Mouse (Mus musculus) heart, embryonic 14.5 days (tissue): ENCODE results near the gene P2rx4. TPM values are rescaled to one million over a fixed set of nuclear protein-coding genes. Genes with fewer than 3 reads are reported as not detected.

ENCODE experiments used
- ATAC-seq: fragments of 200-750 bp; cut with Nextera tagmentation; 2 replicates; pipeline ENCODE4 v1.8.0; 2017; ENCODE audit warnings: low read depth, moderate TSS enrichment; ENCODE audit not compliant: insufficient number of reproducible peaks, insufficient read depth, low FRiP score
- H3K27ac ChIP-seq, 2 experiments: fragments of 200-500 bp in 1 of 2; fragments of 300-500 bp in 1 of 2; sonication (generic) in 1 of 2; replicated peaks in 1 of 2; 2 replicates each; pipeline ENCODE4 v1.5.1; 2012 to 2014; ENCODE audit warnings: low read depth in 2 of 2, low read length in 2 of 2, control low read depth in 1 of 2, mild to moderate bottlenecking in 1 of 2, mixed read lengths in 1 of 2; ENCODE audit not compliant: control insufficient read depth in 1 of 2, insufficient read depth in 1 of 2
- H3K27me3 ChIP-seq: fragments of 300-500 bp; sonication (generic); 2 replicates; pipeline ENCODE4 v1.6.1; 2014; ENCODE audit warnings: mild to moderate bottlenecking, low read length, control low read depth; ENCODE audit not compliant: control insufficient read depth, insufficient read depth
- H3K36me3 ChIP-seq: fragments of 300-500 bp; sonication (generic); 2 replicates; pipeline ENCODE4 v1.6.1; 2014; ENCODE audit warnings: mild to moderate bottlenecking, control low read depth, low read length, mixed read lengths; ENCODE audit not compliant: control insufficient read depth, insufficient read depth
- H3K4me1 ChIP-seq, 2 experiments: fragments of 200-500 bp in 1 of 2; fragments of 300-500 bp in 1 of 2; sonication (generic) in 1 of 2; 2 replicates each; pipeline ENCODE4 v1.6.1; 2012 to 2014; ENCODE audit warnings: low read length in 2 of 2, control low read depth in 1 of 2, mixed read lengths in 1 of 2; ENCODE audit not compliant: control insufficient read depth in 2 of 2, insufficient read depth in 2 of 2
- H3K4me2 ChIP-seq: fragments of 300-500 bp; sonication (generic); 2 replicates; pipeline ENCODE4 v1.6.1; 2014; ENCODE audit warnings: mild to moderate bottlenecking, low read length
- H3K4me3 ChIP-seq, 2 experiments: fragments of 200-500 bp in 1 of 2; fragments of 300-500 bp in 1 of 2; sonication (generic) in 1 of 2; 2 replicates each; pipeline ENCODE4 v1.5.1; 2012 to 2014; ENCODE audit warnings: low read length in 2 of 2, mild to moderate bottlenecking in 2 of 2, control low read depth in 1 of 2, low read depth in 1 of 2, moderate library complexity in 1 of 2; ENCODE audit not compliant: control insufficient read depth in 1 of 2, insufficient read depth in 1 of 2
- H3K9ac ChIP-seq: fragments of 300-500 bp; sonication (generic); 2 replicates; pipeline ENCODE4 v1.6.1; 2014; ENCODE audit warnings: mild to moderate bottlenecking, low read length
- H3K9me3 ChIP-seq: fragments of 300-500 bp; sonication (generic); 2 replicates; pipeline ENCODE4 v1.6.1; 2016; ENCODE audit warnings: low read length, control low read depth; ENCODE audit not compliant: control insufficient read depth
- WGBS: fragments of 180-500 bp; shearing (Covaris S2); extraction: QIAGEN DNeasy Blood & Tissue Kit; methylation state at CpG from one replicate; pipeline ENCODE4 v1.1.7; 2014; 5-methylcytosine and 5-hydroxymethylcytosine counted together
- polyA plus RNA-seq: library from polyadenylated mRNA; unstranded; fragments of >200 nt; fragmentation: Nextera tagmentation; extraction: Ambion mirVana; gene quantifications from 2 replicates; pipeline ENCODE4 v1.2.1, GENCODE M21; 2014

The P2rx4 gene
- polyA plus RNA-seq, 1 experiment from 2014 or later = 17.9 TPM

DNA sequence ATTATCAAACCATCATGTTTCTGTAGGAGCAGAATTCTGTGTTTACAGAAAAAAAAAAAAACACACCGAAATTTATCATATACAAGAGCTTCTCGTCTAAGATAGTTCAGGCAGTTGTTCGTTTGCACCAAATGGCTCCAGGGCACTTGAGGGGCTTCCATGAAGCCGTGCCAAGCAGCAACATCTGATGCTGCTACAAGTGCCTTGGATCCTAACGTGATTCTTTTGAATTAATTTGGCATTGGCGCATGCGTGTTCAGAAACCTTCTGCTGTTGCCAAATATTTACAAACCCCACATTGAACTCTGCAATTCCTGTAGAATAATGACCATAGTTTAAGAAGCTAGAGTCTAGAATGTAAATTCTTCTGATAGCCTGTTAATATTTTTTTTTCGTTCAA is 11.8 kb upstream of the P2rx4 start:
- no peak overlapping the region for H3K4me3 ChIP-seq
- WGBS = 88% methylated on average over 8 of the region's 8 CpGs
- ATAC-seq = no peak
- H3K4me1 ChIP-seq = peaks cover 3 to 7% of the 10 kb centered on the region in 2 experiments; a peak in 2 of 4 replicates
- no peak overlapping the region for H3K9ac ChIP-seq
- no peak overlapping the region for H3K4me2 ChIP-seq
- no peaks in the 10 kb centered on the region for H3K9me3 ChIP-seq
- H3K36me3 ChIP-seq = no peaks in the 10 kb centered on the region
- no peaks in the 10 kb centered on the region for H3K27me3 ChIP-seq
- H3K27ac ChIP-seq = no peak overlapping the region

DNA sequence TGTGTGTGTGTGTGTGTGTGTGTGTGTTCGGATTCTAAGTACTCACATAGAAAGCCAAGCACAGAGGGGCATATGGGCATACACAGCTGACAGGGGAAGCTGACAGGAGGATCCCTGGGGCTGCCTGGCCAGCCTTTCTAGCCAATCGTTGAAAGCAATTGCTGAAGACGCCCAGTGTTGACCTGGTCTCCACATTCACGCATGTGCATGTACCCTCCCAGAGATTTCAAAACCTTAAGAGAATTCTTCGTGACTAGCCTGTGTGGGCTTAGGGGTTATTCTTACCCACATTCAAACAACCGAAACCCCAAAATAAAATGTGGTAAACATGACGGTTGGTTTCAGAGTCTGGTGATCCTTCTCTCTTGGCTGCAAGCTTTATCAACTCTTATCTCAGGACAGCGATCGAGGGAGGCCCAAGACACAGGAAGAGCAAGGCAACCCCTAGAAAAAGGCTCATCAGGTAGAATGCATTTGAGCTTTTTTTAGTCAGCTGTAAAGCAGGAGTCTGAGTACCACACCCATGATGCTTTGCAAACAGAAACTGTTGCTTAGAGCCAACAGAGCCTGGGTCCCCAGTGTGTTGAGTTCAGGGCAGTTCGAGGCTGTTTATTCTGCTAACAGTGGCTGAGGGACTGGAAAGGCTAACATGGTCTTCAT is 9.2 kb upstream of the P2rx4 start:
- no peak overlapping the region for H3K4me3 ChIP-seq
- no peaks in the 10 kb centered on the region for H3K27me3 ChIP-seq
- ATAC-seq = no peak
- no peaks in the 10 kb centered on the region for H3K9me3 ChIP-seq
- H3K27ac ChIP-seq = no peak overlapping the region
- peaks cover 3 to 7% of the 10 kb centered on the region in 2 experiments; a peak in 2 of 4 replicates for H3K4me1 ChIP-seq
- no peak overlapping the region for H3K4me2 ChIP-seq
- WGBS = 59% methylated on average over 10 of the region's 10 CpGs
- no peak overlapping the region for H3K9ac ChIP-seq
- H3K36me3 ChIP-seq = no peaks in the 10 kb centered on the region

DNA sequence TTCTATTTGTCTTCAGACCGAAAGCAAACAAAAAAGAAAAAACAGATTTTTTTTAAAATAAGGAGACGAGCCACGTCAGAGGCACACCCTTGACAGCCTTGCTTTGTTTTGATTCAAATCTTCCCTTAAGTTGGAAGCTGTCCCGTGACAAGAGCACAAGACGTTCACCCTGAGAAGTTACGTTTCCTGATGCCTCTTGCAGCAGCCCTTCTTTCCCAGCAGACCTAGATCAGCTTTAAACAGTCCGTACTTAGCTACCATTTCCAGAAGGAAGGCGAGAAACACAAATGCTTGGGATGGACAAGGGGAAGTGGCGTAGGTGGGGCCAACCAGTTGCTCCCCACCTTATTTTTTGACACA is 8.7 kb upstream of the P2rx4 start:
- no peaks in the 10 kb centered on the region for H3K27me3 ChIP-seq
- H3K36me3 ChIP-seq = no peaks in the 10 kb centered on the region
- WGBS = 71% methylated on average over 9 of the region's 9 CpGs
- H3K4me3 ChIP-seq = no peak overlapping the region
- H3K9ac ChIP-seq = no peak overlapping the region
- no peak overlapping the region for H3K4me2 ChIP-seq
- H3K9me3 ChIP-seq = no peaks in the 10 kb centered on the region
- H3K27ac ChIP-seq = no peak overlapping the region
- H3K4me1 ChIP-seq = peaks cover 0 to 2% of the 10 kb centered on the region in 2 experiments; a peak in 1 of 4 replicates
- ATAC-seq = no peak

DNA sequence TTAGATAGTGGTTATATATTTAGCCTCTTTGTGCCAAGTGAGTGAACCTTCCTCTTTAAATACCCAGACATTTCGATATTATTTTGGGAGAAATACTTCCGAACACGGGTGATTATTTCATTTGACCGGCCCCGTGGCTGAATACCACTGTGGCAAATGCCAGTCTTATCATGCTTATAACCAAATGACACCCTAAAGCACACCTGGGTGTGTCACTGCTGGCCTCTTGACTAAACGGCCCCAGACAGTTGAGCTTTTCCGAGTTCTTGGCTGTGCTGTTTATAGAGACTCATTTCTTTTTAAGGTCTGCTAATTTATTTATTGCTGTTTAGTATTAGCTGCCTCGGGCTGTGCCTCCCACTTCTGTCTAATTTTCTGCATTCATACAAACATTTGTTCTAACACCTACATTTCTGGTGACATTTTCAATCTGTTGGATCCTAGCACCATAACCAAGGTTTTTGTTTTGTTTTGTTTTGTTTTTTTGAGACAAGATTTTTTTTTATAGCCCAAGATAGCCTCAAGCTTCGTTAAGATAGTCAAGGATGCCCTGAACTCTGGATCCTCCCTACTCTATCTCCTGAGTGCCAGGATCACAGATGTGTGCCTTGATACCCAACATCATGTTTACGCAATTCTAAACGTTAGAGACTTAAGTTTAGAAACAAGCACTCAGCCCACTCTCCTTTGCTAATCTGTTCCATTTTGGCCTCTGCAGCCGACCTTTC is 7.1 kb upstream of the P2rx4 start:
- Histone ChIP-seq H3K27ac (no peak overlapping the region), H3K4me1 (no peaks in the 10 kb centered on the region), H3K9me3 (no peaks in the 10 kb centered on the region), H3K4me3 (no peak overlapping the region), H3K27me3 (no peaks in the 10 kb centered on the region), H3K36me3 (no peaks in the 10 kb centered on the region), H3K9ac (no peak overlapping the region), H3K4me2 (no peak overlapping the region)
- no peak for ATAC-seq
- 65% methylated on average over 12 of the region's 12 CpGs for WGBS

DNA sequence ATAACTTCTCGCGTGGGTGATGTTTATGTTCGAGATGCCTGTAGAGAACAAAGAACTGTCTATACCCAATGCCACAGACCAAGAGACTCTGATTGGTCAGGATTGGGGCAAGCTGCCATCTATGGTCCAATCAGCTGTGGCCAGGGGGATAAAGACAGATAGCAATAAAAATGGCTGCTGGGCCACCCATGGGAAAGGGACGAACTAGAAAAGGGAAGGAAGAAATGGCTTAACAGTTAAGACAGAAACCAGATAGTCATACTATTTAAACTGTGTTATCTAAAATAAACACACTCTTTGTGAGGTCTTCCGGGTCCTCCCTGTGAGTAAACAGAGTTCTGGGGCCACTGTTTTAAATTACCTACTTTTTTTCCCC is 6.5 kb upstream of the P2rx4 start:
- Histone ChIP-seq H3K4me2 (no peak overlapping the region), H3K36me3 (no peaks in the 10 kb centered on the region), H3K27me3 (no peaks in the 10 kb centered on the region), H3K27ac (no peak overlapping the region), H3K4me1 (no peaks in the 10 kb centered on the region), H3K4me3 (no peak overlapping the region), H3K9ac (no peak overlapping the region), H3K9me3 (no peaks in the 10 kb centered on the region)
- WGBS = 40% methylated on average over 5 of the region's 5 CpGs
- ATAC-seq = no peak

DNA sequence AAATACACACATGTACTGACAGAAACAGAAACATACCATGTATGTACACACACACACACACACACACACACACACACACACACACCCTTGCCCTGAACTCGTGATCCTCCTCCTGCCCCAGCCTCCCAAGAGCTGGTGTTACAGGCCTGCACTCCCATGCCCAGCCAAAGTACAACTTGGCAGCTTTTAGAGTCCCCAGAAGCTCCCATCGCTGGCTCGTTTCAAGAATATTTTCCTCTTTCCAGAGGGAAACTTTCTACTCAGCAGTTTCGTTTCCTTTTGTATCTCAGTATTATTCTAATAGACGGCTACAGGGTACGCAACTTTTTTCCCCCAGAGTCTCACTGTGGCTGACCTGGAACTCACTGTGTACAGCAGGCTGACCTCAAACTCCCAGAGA is 5.2 kb upstream of the P2rx4 start:
- no peak overlapping the region for H3K4me3 ChIP-seq
- H3K27ac ChIP-seq = no peak overlapping the region
- no peak overlapping the region for H3K4me2 ChIP-seq
- no peak overlapping the region for H3K9ac ChIP-seq
- no peaks in the 10 kb centered on the region for H3K36me3 ChIP-seq
- H3K27me3 ChIP-seq = no peaks in the 10 kb centered on the region
- 68% methylated on average over 6 of the region's 6 CpGs for WGBS
- no peaks in the 10 kb centered on the region for H3K9me3 ChIP-seq
- ATAC-seq = no peak
- peaks cover 5 to 9% of the 10 kb centered on the region in 2 experiments for H3K4me1 ChIP-seq

DNA sequence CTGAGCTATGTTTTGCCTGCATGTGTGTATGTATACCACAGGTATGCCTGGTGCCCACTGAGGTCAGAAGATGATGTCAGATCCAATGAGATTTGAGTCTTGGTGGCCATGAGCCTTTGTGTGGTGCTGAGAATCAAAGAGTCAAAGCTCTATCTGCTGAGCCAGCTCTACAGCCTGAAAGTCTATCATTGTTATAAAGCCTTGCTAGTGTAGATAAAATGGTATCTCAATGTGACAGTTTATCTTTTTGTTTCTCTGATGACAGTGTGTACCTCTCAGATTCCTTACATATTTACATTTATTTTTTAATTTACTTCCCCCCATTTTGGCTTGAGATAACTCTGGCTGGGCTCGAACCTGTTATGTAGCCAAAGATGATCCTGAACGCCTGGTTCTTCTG is 3.8 kb upstream of the P2rx4 start:
- WGBS = 81% methylated on average over 2 of the region's 2 CpGs
- Histone ChIP-seq H3K27me3 (no peaks in the 10 kb centered on the region), H3K4me1 (peaks cover 5 to 11% of the 10 kb centered on the region in 2 experiments), H3K9ac (no peak overlapping the region), H3K4me3 (no peak overlapping the region), H3K36me3 (no peaks in the 10 kb centered on the region), H3K9me3 (no peaks in the 10 kb centered on the region), H3K27ac (no peak overlapping the region), H3K4me2 (no peak overlapping the region)
- ATAC-seq = no peak

DNA sequence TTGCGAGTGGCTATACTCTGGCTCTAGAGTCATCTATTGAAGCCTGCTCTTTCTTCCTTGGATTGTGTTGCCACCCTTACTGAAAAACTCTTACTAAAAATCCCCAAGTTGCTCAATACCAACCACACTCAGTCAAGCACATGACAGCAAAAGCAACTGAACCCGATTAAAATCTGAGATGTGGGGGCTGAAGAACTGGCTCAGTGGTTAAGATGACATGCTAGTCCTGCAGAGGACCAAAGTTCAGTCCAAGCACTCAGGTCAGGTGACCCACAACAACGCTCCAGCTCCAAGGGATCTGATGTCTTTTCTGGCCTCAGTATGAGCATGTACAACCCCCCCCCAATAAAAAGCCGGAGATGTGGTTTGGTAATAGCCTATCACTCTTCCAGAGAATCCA is 2.8 kb upstream of the P2rx4 start:
- no peak overlapping the region for H3K4me2 ChIP-seq
- H3K27ac ChIP-seq = no peak overlapping the region
- no peak overlapping the region for H3K9ac ChIP-seq
- no peak overlapping the region for H3K4me3 ChIP-seq
- H3K9me3 ChIP-seq = no peaks in the 10 kb centered on the region
- no peaks in the 10 kb centered on the region for H3K36me3 ChIP-seq
- no peaks in the 10 kb centered on the region for H3K27me3 ChIP-seq
- 85% methylated on average over 4 of the region's 4 CpGs for WGBS
- ATAC-seq = no peak
- H3K4me1 ChIP-seq = peaks cover 5 to 16% of the 10 kb centered on the region in 2 experiments
